Mouse (Mus musculus) forebrain, embryonic 10.5 days (tissue): Measurements from ENCODE around the gene Carns1. TPM values are rescaled to one million over a fixed set of nuclear protein-coding genes. Genes with fewer than 3 reads are reported as not detected.
A peak's percentile ranks its signal among the peaks of the same experiment; 100 is the strongest.

Source experiments
- DNase-seq: peaks from one replicate; pipeline ENCODE4 v3.0.0-alpha.2; 2017; ENCODE audit warnings: low spot score; ENCODE audit errors: extremely low spot score
- H3K27ac ChIP-seq: fragments of 300-500 bp; sonication (generic); 2 replicates; pipeline ENCODE4 v1.5.1; 2016; ENCODE audit warnings: mild to moderate bottlenecking
- H3K27me3 ChIP-seq: fragments of 300-500 bp; sonication (generic); 2 replicates; pipeline ENCODE4 v1.6.1; 2016; ENCODE audit warnings: mild to moderate bottlenecking; ENCODE audit not compliant: poor library complexity, severe bottlenecking
- H3K36me3 ChIP-seq: fragments of 300-500 bp; sonication (generic); replicated peaks from 2 replicates; pipeline ENCODE4 v1.6.1; 2016; ENCODE audit warnings: mild to moderate bottlenecking, moderate library complexity
- H3K4me1 ChIP-seq: fragments of 300-500 bp; sonication (generic); 2 replicates; pipeline ENCODE4 v1.6.1; 2016
- H3K4me3 ChIP-seq: fragments of 300-500 bp; sonication (generic); 2 replicates; pipeline ENCODE4 v1.5.1; 2016; ENCODE audit warnings: mild to moderate bottlenecking, moderate library complexity
- H3K9me3 ChIP-seq: fragments of 300-500 bp; sonication (generic); 2 replicates; pipeline ENCODE4 v1.6.1; 2016; ENCODE audit warnings: mild to moderate bottlenecking, moderate library complexity
- WGBS: fragments of 180-500 bp; shearing (Covaris S2); methylation state at CpG from one replicate; pipeline ENCODE4 v1.1.7; 2016; 5-methylcytosine and 5-hydroxymethylcytosine counted together
- polyA plus RNA-seq: library from polyadenylated mRNA; unstranded; fragments of >200 nt; fragmentation: Nextera tagmentation; extraction: Ambion mirVana; gene quantifications from 2 replicates; pipeline ENCODE4 v1.2.1, GENCODE M21; 2016

The Carns1 gene
- 2.5 TPM in 2 replicates for polyA plus RNA-seq

DNA sequence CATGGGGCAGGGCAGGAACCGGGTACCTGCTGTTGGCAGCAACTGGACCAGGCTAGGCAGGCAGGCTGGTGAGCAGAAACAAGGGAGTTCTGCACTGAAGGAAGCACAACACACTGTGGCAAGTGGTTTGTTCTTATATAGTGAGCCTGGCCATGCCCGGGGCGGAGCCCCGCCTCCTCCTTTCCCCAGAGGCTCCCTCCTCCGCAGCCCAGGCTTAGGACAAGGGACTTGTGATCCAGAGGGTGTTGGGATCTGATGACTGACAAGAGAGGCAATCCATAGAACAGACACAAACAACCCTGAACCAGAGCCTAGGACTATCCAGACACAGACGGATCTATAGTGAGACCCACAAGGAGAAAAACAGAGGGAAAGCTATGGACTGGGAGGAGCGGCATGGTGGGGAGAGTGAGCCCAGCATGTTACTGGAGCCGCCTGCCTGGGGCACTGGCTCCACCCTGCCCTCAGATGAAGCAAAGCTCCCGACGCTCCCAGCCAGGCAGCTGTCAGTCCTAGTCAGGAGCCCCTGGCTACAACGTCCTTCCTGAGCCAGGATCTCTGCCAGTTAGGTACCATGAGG, at the start of gene Carns1:
TSS of gene Carns1 (minus strand) at position 112 of the 580 bp plus-strand sequence.
- 4% methylated on average over 11 of the region's 11 CpGs for WGBS
- Histone ChIP-seq H3K4me1 (peaks cover 28% of the 10 kb centered on the region), H3K36me3 (no peaks in the 10 kb centered on the region), H3K27me3 (peaks cover 40% of the 10 kb centered on the region), H3K9me3 (no peaks in the 10 kb centered on the region), H3K4me3 (peak within 1 kb of the TSS; percentile 31), H3K27ac (peak within 1 kb of the TSS; percentile 62)
- no peak for DNase-seq

DNA sequence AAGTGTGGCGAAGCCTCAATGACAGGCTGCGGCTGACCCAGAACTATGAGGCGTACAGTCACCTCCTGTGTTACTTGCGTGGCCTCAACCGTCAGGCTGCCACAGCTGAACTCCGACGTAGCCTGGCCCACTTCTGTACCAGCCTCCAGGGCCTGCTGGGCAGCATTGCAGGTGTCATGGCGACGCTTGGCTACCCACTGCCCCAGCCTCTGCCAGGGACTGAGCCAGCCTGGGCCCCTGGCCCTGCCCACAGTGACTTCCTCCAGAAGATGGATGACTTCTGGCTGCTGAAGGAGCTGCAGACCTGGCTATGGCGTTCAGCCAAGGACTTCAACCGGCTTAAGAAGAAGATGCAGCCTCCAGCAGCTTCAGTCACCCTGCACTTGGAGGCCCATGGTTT, 46.9 kb upstream of the Carns1 start:
- DNase-seq: no peak
- Histone ChIP-seq H3K4me3 (no peak overlapping the region), H3K9me3 (no peaks in the 10 kb centered on the region), H3K36me3 (no peaks in the 10 kb centered on the region), H3K27me3 (peaks cover 46% of the 10 kb centered on the region), H3K4me1 (peaks cover 25% of the 10 kb centered on the region), H3K27ac (peak overlapping the region; percentile 27; the same call in 1 of the 2 replicates)
- 86% methylated on average over 11 of the region's 11 CpGs for WGBS

DNA sequence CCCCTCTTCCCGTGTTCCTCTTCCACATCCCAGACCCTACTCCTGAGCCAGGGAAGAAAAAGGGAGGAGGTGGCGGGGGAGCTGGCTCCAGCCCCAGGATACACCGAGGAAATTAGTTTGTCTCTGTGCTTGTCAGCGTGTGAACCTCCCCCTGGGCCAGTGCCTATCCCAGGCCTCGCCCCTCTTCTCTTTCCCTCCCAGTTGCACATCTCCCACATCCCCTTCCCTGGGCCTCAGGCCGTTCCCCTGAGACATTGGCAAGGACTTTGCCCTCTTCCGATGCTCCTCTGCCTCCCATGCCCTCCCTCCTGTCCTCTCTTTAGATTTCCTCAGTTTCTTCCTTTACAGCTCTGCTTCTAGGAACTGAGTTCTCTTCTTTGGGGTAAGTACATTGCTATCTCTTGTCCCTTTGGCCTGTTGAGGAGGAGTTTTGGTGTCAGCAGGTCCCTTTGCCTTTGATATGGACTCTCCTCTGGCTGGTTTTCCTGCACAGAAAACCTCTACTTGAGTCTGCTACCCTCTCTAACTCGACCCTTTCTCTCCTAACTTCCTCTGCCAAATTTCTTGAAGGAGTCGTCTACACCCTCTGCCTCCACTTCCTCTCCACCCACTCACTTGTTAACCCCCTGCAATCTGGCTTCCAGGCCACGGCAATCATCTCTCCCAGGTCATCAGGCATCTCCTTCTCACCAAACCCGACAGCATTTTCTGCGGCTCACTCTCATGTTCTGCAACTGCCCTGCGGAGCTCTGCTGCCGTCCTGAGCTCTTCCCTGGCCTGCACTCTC, 45.9 kb upstream of the Carns1 start:
- H3K4me1 ChIP-seq: peaks cover 35% of the 10 kb centered on the region
- WGBS: 59% methylated on average over 14 of the region's 14 CpGs
- H3K9me3 ChIP-seq: no peaks in the 10 kb centered on the region
- no peak overlapping the region for H3K4me3 ChIP-seq
- no peaks in the 10 kb centered on the region for H3K36me3 ChIP-seq
- DNase-seq: no peak
- H3K27ac ChIP-seq: peak overlapping the region; percentile 40; the same call in 1 of the 2 replicates
- peaks cover 56% of the 10 kb centered on the region for H3K27me3 ChIP-seq

DNA sequence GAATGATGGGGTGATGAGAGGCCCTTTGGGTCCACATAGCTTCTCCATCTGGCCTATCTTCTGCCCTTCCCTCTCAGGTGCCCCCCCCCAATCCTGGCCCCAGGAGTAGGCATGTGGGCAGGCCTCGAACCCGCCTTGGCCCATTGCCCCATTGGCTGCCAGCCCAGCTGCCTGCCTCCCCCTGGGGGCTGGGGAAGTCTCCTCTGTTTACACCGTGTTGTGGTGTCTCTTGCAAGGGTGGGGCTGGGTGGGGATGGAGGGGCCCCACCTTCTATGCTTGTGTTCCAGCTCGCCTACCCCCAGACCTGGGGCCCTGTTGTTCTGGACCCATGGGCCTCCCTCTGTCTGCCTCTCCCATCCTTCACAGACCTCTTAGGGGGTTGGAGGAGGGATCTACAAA, 45.1 kb upstream of the Carns1 start:
- WGBS: 71% methylated on average over 4 of the region's 4 CpGs
- peaks cover 63% of the 10 kb centered on the region for H3K27me3 ChIP-seq
- no peaks in the 10 kb centered on the region for H3K36me3 ChIP-seq
- no peaks in the 10 kb centered on the region for H3K9me3 ChIP-seq
- H3K4me1 ChIP-seq: peaks cover 43% of the 10 kb centered on the region
- no peak for DNase-seq
- peak overlapping the region; percentile 40; the same call in 1 of the 2 replicates for H3K27ac ChIP-seq
- no peak overlapping the region for H3K4me3 ChIP-seq

DNA sequence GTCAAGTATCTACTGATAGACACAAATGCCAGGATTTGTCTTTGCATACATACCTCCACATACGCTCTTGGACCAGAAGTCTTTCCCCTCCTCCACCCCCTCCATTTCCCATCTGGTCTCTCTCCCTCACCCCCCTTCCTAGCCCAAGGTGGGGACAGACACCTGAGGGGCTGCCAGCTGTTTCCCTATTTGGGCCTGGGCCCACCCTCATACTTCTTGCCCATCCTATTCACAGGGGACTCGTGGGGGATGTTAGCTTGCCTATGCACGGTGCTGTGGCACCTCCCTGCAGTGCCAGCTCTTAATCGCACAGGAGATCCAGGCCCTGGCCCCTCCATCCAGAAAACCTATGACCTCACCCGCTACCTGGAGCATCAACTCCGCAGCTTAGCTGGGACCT, 44.7 kb upstream of the Carns1 start:
- H3K4me3 ChIP-seq: no peak overlapping the region
- peaks cover 68% of the 10 kb centered on the region for H3K27me3 ChIP-seq
- peak overlapping the region; percentile 41; the same call in 1 of the 2 replicates for H3K27ac ChIP-seq
- no peaks in the 10 kb centered on the region for H3K9me3 ChIP-seq
- 87% methylated on average over 6 of the region's 6 CpGs for WGBS
- peaks cover 47% of the 10 kb centered on the region for H3K4me1 ChIP-seq
- H3K36me3 ChIP-seq: no peaks in the 10 kb centered on the region
- no peak for DNase-seq

GRCm38 (mm10) chr19:4218784-4219183, 43.5 kb upstream of the Carns1 start:
- Histone ChIP-seq H3K36me3 (no peaks in the 10 kb centered on the region), H3K4me3 (no peak overlapping the region), H3K9me3 (no peaks in the 10 kb centered on the region), H3K4me1 (peaks cover 59% of the 10 kb centered on the region), H3K27ac (no peak overlapping the region), H3K27me3 (peaks cover 80% of the 10 kb centered on the region)
- no peak for DNase-seq
- WGBS: 80% methylated on average over 1 of the region's 1 CpGs

DNA sequence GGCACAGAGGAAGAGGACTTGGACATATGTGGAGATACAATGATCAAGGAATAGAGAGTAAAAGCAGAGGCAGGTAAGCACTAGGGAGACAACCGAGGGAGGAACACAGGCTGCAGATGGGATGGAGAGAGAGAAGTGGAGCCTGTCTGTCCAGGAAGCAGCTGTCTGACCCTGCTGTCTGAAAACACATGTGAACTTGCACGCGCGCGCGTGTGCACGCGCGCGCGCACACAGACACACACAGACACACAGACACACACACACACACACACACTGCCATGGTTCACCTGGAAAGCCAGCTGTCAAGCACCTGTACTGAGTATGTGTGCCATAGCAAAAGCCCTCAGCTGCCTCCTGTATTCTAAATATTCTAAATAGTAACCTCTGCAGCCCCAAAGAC, 43.0 kb upstream of the Carns1 start:
- DNase-seq: no peak
- WGBS: 89% methylated on average over 11 of the region's 11 CpGs
- no peaks in the 10 kb centered on the region for H3K9me3 ChIP-seq
- H3K27me3 ChIP-seq: peaks cover 85% of the 10 kb centered on the region
- H3K27ac ChIP-seq: no peak overlapping the region
- H3K4me1 ChIP-seq: peaks cover 64% of the 10 kb centered on the region
- no peaks in the 10 kb centered on the region for H3K36me3 ChIP-seq
- H3K4me3 ChIP-seq: no peak overlapping the region

- WGBS: 46% methylated on average over 3 of the region's 3 CpGs
- Histone ChIP-seq H3K4me1 (peaks cover 68% of the 10 kb centered on the region), H3K36me3 (no peaks in the 10 kb centered on the region), H3K27ac (no peak overlapping the region), H3K9me3 (no peaks in the 10 kb centered on the region), H3K4me3 (no peak overlapping the region), H3K27me3 (peaks cover 89% of the 10 kb centered on the region)
- DNase-seq: no peak
Measured at GRCm38 (mm10) chr19:4217855-4218254, 42.6 kb upstream of the Carns1 start.

- Histone ChIP-seq H3K36me3 (no peaks in the 10 kb centered on the region), H3K4me3 (no peak overlapping the region), H3K27ac (no peak overlapping the region), H3K4me1 (peaks cover 73% of the 10 kb centered on the region), H3K27me3 (peaks cover 92% of the 10 kb centered on the region), H3K9me3 (no peaks in the 10 kb centered on the region)
- DNase-seq: no peak
- WGBS: 13% methylated on average over 5 of the region's 5 CpGs
Measured at GRCm38 (mm10) chr19:4217140-4217539, 41.9 kb upstream of the Carns1 start.

DNA sequence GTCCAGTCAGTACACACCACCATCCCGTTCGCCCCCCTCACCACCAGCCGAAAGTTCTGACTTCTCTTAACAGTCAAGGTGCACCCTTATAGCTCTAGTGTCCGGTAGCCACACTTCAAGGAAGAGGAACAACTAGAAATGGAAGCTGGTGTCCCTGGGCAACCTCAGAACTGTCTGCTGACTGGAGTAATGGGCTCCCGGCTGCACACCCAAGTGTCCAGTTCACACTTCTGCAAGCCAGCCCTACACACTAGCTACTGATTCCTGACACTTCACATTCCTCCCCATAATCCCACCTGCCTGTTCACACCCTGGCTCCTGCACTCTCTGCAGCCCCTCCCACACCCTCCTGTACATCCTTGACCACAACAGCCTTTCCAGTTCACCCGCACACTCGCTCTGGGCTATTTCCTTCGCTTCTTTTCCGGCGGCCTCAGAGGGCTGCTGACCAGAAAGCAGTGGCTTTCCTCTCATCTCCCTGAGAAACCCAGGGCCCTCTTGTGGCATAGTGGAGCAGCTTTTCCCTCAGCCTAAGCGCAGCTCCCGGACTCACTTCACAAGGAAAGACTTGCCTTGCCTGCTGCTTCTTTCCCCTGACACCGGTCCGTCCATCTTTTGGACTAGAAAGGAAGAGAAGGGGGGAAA, 40.9 kb upstream of the Carns1 start:
- Histone ChIP-seq H3K9me3 (no peaks in the 10 kb centered on the region), H3K4me1 (peaks cover 80% of the 10 kb centered on the region), H3K27me3 (peaks cover 92% of the 10 kb centered on the region), H3K4me3 (peak overlapping the region; percentile 74), H3K27ac (peak overlapping the region; percentile 56; the same call in 1 of the 2 replicates), H3K36me3 (no peaks in the 10 kb centered on the region)
- DNase-seq: peak; percentile 59
- 25% methylated on average over 14 of the region's 14 CpGs for WGBS

- peaks cover 74% of the 10 kb centered on the region for H3K4me1 ChIP-seq
- H3K27ac ChIP-seq: peak overlapping the region; percentile 87
- peaks cover 93% of the 10 kb centered on the region for H3K27me3 ChIP-seq
- H3K36me3 ChIP-seq: no peaks in the 10 kb centered on the region
- peak overlapping the region; percentile 74 for H3K4me3 ChIP-seq
- H3K9me3 ChIP-seq: no peaks in the 10 kb centered on the region
- no peak for DNase-seq
- WGBS: 4% methylated on average over 21 of the region's 21 CpGs
Measured at GRCm38 (mm10) chr19:4215451-4215840, 40.2 kb upstream of the Carns1 start.

DNA sequence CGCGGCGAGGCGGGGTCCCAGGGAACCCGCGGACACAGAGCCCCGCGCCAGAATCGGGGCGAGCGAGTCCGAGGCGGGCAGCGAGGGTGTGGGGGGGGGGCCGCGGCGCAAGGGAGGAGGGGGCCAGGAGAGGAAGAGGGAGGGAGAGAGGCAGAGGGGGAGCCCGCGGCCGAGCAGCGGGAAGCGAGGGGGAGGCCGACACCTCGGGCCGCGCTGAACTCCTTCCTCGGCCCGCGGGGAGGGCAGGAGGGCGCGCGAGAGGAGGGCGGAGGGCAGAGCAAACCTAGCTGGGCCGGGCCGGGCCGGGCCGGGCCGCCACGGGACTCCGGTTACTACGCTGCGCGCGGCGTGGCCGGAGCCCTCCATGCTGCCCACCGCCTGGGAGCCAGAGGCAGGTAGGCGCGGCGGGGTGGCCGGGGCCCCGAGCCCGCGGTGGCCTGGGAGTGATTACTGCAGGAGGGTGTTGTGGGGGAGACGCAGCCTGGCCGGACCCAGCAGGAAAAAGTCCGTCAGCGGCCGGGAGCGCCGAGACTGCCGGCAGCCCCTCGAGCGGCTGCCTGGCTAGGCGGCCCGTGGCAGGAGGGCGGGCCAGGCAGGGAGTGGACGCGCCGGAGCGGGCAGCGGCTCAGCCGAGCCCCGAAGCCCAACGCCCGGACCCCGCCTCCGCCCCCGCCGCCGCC, 39.6 kb upstream of the Carns1 start:
- DNase-seq: peak; percentile 53
- Histone ChIP-seq H3K9me3 (no peaks in the 10 kb centered on the region), H3K36me3 (no peaks in the 10 kb centered on the region), H3K4me3 (peak overlapping the region; percentile 74), H3K4me1 (peaks cover 71% of the 10 kb centered on the region), H3K27me3 (peaks cover 92% of the 10 kb centered on the region), H3K27ac (peak overlapping the region; percentile 87)
- whole genome bisulfite sequencing: under 1% methylated on average over 63 of the region's 81 CpGs
